Mouse (Mus musculus) gastrocnemius, postnatal 14 days (tissue): ENCODE results near the gene Wdr46. TPM values are rescaled to one million over a fixed set of nuclear protein-coding genes. Genes with fewer than 3 reads are reported as not detected.
"Not testable (repeated sequence)": the region's sequence is repeated elsewhere in the genome, so short reads cannot be mapped to it uniquely, and the experiment has no call there.

Experiments
- DNase-seq: peaks from one replicate; pipeline ENCODE4 v3.0.0; 2021; ENCODE audit warnings: mixed read lengths
- intact Hi-C: fragments of 180-260 bp; cut with DNase I; formaldehyde crosslinking; loops from one replicate; pipeline ENCODE4 v1.15.1; 2025; ENCODE audit warnings: low total_unique reads
- total RNA-seq, 2 experiments: library from RNA; stranded (reverse); gene quantifications; 2 replicates each; pipeline ENCODE4 v1.2.3; 2021

Wdr46 gene
- total RNA-seq, 2 experiments from 2014 or later: 11.1 to 12.3 TPM

GRCm38 (mm10) chr17:33998697-33999096, 58.2 kb downstream of the Wdr46 start:
- intact Hi-C loops, DNase-seq: not testable (repeated sequence)

Other genes with a start within 250 kb of the Wdr46 start
- gene March2, start 222.0 kb upstream of the Wdr46 start, total RNA-seq: 10 to 100 TPM; 76.0 to 78.6 TPM
- 100 to 1,000 TPM; 154 to 159 TPM for gene Rab11b, start 180.1 kb upstream of the Wdr46 start, total RNA-seq
- gene Angptl4, start 158.8 kb upstream of the Wdr46 start, total RNA-seq: 10 to 100 TPM in 1 of 2 experiments, 1 to 10 TPM in 1; 9.6 to 25.8 TPM
- gene Kank3, start 130.1 kb upstream of the Wdr46 start, total RNA-seq: 10 to 100 TPM; 20.8 to 35.1 TPM
- gene Rps28, start 116.1 kb upstream of the Wdr46 start, total RNA-seq: 100 to 1,000 TPM; 867 to 957 TPM
- 100 to 1,000 TPM; 327 to 338 TPM for gene Ndufa7, start 116.1 kb upstream of the Wdr46 start, total RNA-seq
- gene Cd320, start 97.6 kb upstream of the Wdr46 start, total RNA-seq: 10 to 100 TPM; 17.6 to 19.8 TPM
- gene Gm7029, start 66.8 kb upstream of the Wdr46 start, total RNA-seq: not detected
- gene Kifc1, start 50.0 kb upstream of the Wdr46 start, total RNA-seq: 1 to 10 TPM; 3.3 to 4.4 TPM
- not detected for gene Platr17, start 35.5 kb upstream of the Wdr46 start, total RNA-seq
- 10 to 100 TPM; 10.2 to 13.8 TPM for gene Daxx, start 31.2 kb upstream of the Wdr46 start, total RNA-seq
- 10 to 100 TPM; 32.9 to 35.7 TPM for gene Tapbp, start 24.8 kb upstream of the Wdr46 start, total RNA-seq
- gene Zbtb22, start 24.8 kb upstream of the Wdr46 start, total RNA-seq: 10 to 100 TPM; 13.5 to 16.1 TPM
- 10 to 100 TPM; 24.4 to 24.7 TPM for gene Rgl2, start 11.1 kb upstream of the Wdr46 start, total RNA-seq
- gene Pfdn6, start 317 bp upstream of the Wdr46 start, total RNA-seq: 10 to 100 TPM; 53.6 to 54.9 TPM
- gene B3galt4, start 10.8 kb downstream of the Wdr46 start, total RNA-seq: 1 to 10 TPM; 2.3 to 2.7 TPM
- 10 to 100 TPM; 30.5 to 33.1 TPM for gene Vps52, start 15.2 kb downstream of the Wdr46 start, total RNA-seq
- 100 to 1,000 TPM; 464 to 543 TPM for gene Rps18, start 15.3 kb downstream of the Wdr46 start, total RNA-seq
- gene H2-K1, start 59.7 kb downstream of the Wdr46 start, total RNA-seq: 10 to 100 TPM; 26.5 to 40.1 TPM
- gene Ring1, start 84.0 kb downstream of the Wdr46 start, total RNA-seq: 10 to 100 TPM; 11.3 to 13.1 TPM
- gene H2-Ke6, start 87.4 kb downstream of the Wdr46 start, total RNA-seq: 10 to 100 TPM; 50.1 to 51.3 TPM
- gene Slc39a7, start 91.0 kb downstream of the Wdr46 start, total RNA-seq: 10 to 100 TPM; 44.9 to 60.1 TPM
- 10 to 100 TPM; 35.2 to 35.8 TPM for gene Rxrb, start 91.2 kb downstream of the Wdr46 start, total RNA-seq
- 10 to 100 TPM; 51.1 to 56.0 TPM for gene Col11a2, start 98.8 kb downstream of the Wdr46 start, total RNA-seq
- not detected for gene H2-Oa, start 151.7 kb downstream of the Wdr46 start, total RNA-seq
- gene H2-DMa, start 178.9 kb downstream of the Wdr46 start, total RNA-seq: 1 to 10 TPM; 2.3 to 3.6 TPM
- gene Brd2, start 182.0 kb downstream of the Wdr46 start, total RNA-seq: 10 to 100 TPM; 75.2 to 75.5 TPM
- gene H2-DMb2, start 202.6 kb downstream of the Wdr46 start, total RNA-seq: under 1 TPM; 0.45 to 0.47 TPM
- 1 to 10 TPM; 1.0 to 1.4 TPM for gene H2-DMb1, start 212.4 kb downstream of the Wdr46 start, total RNA-seq
- gene Tap1, start 246.9 kb downstream of the Wdr46 start, total RNA-seq: 1 to 10 TPM; 1.7 to 2.6 TPM
- gene Psmb9, start 247.1 kb downstream of the Wdr46 start, total RNA-seq: 1 to 10 TPM; 1.8 to 2.0 TPM